9 mouse cellular contexts compared by ENCODE assay signal in the genomic region with DNA sequence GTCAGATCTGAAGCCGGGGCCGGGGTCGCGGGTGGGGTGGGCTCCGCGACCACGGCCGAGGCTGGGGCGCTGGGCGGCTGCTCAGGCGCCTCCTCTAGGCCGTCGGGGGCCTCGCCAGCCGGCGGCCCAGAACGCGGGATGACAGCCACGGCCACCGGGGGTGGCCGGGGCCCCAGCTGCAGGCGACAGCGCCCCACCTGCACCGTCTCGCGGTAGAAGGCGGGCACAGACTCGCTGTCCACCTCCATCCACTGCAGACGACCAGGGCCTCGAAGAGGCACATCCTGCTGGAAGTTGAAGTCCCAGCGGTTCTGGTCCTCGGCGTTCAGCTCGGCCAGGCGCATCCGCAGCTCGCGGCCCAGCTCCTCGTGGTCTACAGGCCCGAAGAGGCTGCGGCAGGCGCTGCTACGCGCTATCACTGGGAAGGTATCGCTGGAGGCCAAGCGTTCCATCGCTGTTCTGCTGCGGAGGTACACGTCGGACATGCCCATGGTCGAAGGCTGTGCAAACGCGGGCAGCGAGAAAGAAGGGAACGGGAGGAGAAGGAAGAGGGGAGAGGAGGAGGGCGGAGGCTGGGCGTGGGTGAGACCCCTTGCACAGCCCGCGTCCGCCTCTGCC. TPM values are rescaled to one million over a fixed set of nuclear protein-coding genes. Genes with fewer than 3 reads are reported as not detected.
DNase-seq lines count a peak whose midpoint lies in the region; ATAC-seq and TF ChIP-seq lines count a peak whose summit lies in the region.
"Had no signal": no experiment of that assay in that cellular context is flagged by ENCODE, and none has a peak within 500 bp of the region (broad histone marks: within the 10 kb centered on the region; RNA-seq: fewer than 3 reads in every experiment).

No protein-coding gene starts in this region.

- no peaks in the 10 kb centered on the region for H3K36me3 ChIP-seq in heart, embryonic 11.5 days (ENCODE audit: control insufficient read depth, insufficient read depth, low read length)
- no peaks in the 10 kb centered on the region for H3K36me3 ChIP-seq in liver, postnatal 0 days (replicated peaks; ENCODE audit: insufficient read depth, low read length)

- peak overlapping the region; percentile 60 for H3K4me3 ChIP-seq in heart, embryonic 11.5 days (ENCODE audit: low read depth, low read length)
- H3K4me3 ChIP-seq in bone marrow, adult 2 months (replicated peaks; ENCODE audit: control insufficient read depth, low read depth, low read length), result peak overlapping the region; percentile 66
- peak overlapping the region; percentile 49 for H3K4me3 ChIP-seq in liver, postnatal 0 days (ENCODE audit: low read depth, low read length)
- H3K4me3 ChIP-seq in cerebellum, adult 2 months (replicated peaks; ENCODE audit: insufficient read depth, low read depth, low read length), result no peak overlapping the region

- peak overlapping the region; percentile 80 for H3K9ac ChIP-seq in heart, embryonic 11.5 days (ENCODE audit: low read depth, low read length)
- peak overlapping the region; percentile 57 for H3K9ac ChIP-seq in liver, postnatal 0 days (replicated peaks)

- no peak for ATAC-seq in heart, embryonic 11.5 days (replicated peaks; ENCODE audit: insufficient number of reproducible peaks, low FRiP score, low TSS enrichment)
- ATAC-seq in liver, postnatal 0 days, result no peak

- no peak for TF ChIP-seq CTCF in bone marrow, adult 2 months (IDR thresholded peaks at IDR 0.05; ENCODE audit: control insufficient read depth, insufficient read depth, low read length)
- no peak for TF ChIP-seq CTCF in liver, postnatal 0 days (IDR thresholded peaks at IDR 0.05; ENCODE audit: low read depth)
- TF ChIP-seq CTCF in cerebellum, adult 2 months (IDR thresholded peaks at IDR 0.05; ENCODE audit: borderline replicate concordance, insufficient read depth, low read depth, low read length), result no peak

- peaks cover 12% of the 10 kb centered on the region for H3K27me3 ChIP-seq in heart, embryonic 11.5 days (ENCODE audit: control insufficient read depth, insufficient read depth, low read length)
- peaks cover 22% of the 10 kb centered on the region for H3K27me3 ChIP-seq in liver, postnatal 0 days (ENCODE audit: insufficient read depth, low read length)
- peaks cover 10% of the 10 kb centered on the region; the same call in 1 of the 2 replicates for H3K27me3 ChIP-seq in cerebellum, adult 2 months (ENCODE audit: control insufficient read depth, insufficient read depth, low read length)

- H3K4me2 ChIP-seq in heart, embryonic 11.5 days, result peak overlapping the region; percentile 58
- H3K4me2 ChIP-seq in liver, postnatal 0 days (ENCODE audit: low read depth, low read length), result peak overlapping the region; percentile 72

- H3K27ac ChIP-seq in heart, embryonic 11.5 days (ENCODE audit: low read depth, low read length), result peak overlapping the region; percentile 83
- H3K27ac ChIP-seq in bone marrow, adult 2 months (ENCODE audit: control insufficient read depth, insufficient read depth, low read depth, low read length, poor library complexity), result no peak overlapping the region; the same call in 1 of the 2 replicates
- no peak overlapping the region; the same call in 1 of the 2 replicates for H3K27ac ChIP-seq in liver, postnatal 0 days (ENCODE audit: low read depth)
- H3K27ac ChIP-seq in cerebellum, adult 2 months (ENCODE audit: insufficient read depth, low read length), result no peak overlapping the region

- no peak for TF ChIP-seq POLR2A in bone marrow, adult 2 months (IDR thresholded peaks at IDR 0.05; ENCODE audit: borderline replicate concordance, control insufficient read depth, low read depth, low read length)
- no peak for TF ChIP-seq POLR2A in cerebellum, adult 2 months (IDR thresholded peaks at IDR 0.05; ENCODE audit: borderline replicate concordance, insufficient read depth, low read length)

- 26% methylated on average over 58 of the region's 60 CpGs for WGBS in heart, embryonic 11.5 days (ENCODE audit: insufficient replicate concordance)
- 36% methylated on average over 60 of the region's 60 CpGs for WGBS in bone marrow, adult 2 months
- 33% methylated on average over 60 of the region's 60 CpGs for WGBS in liver, postnatal 0 days (ENCODE audit: insufficient replicate concordance)
- 45% methylated on average over 60 of the region's 60 CpGs for WGBS in cerebellum, adult 2 months

- no peak for TF ChIP-seq EP300 in liver, postnatal 0 days (IDR thresholded peaks at IDR 0.05; ENCODE audit: low read depth)

- peaks cover 7% of the 10 kb centered on the region for H3K9me3 ChIP-seq in heart, embryonic 11.5 days (replicated peaks; ENCODE audit: control insufficient read depth, low read length)
- H3K9me3 ChIP-seq in liver, postnatal 0 days (ENCODE audit: low read length), result peaks cover 20% of the 10 kb centered on the region

- H3K4me1 ChIP-seq in heart, embryonic 11.5 days (ENCODE audit: control insufficient read depth, insufficient read depth, low read length), result peaks cover 16% of the 10 kb centered on the region
- peaks cover 2% of the 10 kb centered on the region for H3K4me1 ChIP-seq in bone marrow, adult 2 months (ENCODE audit: control insufficient read depth, insufficient read depth, low read length)
- H3K4me1 ChIP-seq in liver, postnatal 0 days (ENCODE audit: insufficient read depth), result peaks cover 25% of the 10 kb centered on the region
- no peaks in the 10 kb centered on the region for H3K4me1 ChIP-seq in cerebellum, adult 2 months (ENCODE audit: control insufficient read depth, insufficient read depth, low read length)

- intact Hi-C loops in heart, postnatal 14 days (cut with DNase I), result loop anchor here (5.0 kb wide), 2 partner anchors 168 to 248 kb away; no protein-coding TSS in a partner anchor

- DNase-seq in heart, adult 18-20 months, result no peak
- DNase-seq in heart, postnatal 14 days, result peak; percentile 23 to 31
- no peak for DNase-seq in liver, postnatal 0 days
- no peak for DNase-seq in right cerebral cortex, adult 18-20 months
- DNase-seq in cerebellum, adult 2 months, result no peak
- DNase-seq in layer of hippocampus, postnatal 14 days (ENCODE audit: low spot score in 2 of 2), result no peak

RNA-seq across cellular contexts. Expression of a gene that starts 0.5 kb away (rescaled TPM):
- polyA plus RNA-seq in heart, embryonic 11.5 days (2014; fragmentation: Nextera tagmentation; extraction: Ambion mirVana), result 1,643 and 1,679 TPM in 2 replicates
- total RNA-seq in heart, adult 18-20 months (2021), result 10 to 100 TPM; 22.9 to 30.2 TPM
- polyA plus RNA-seq in bone marrow, adult 2 months (2011; ENCODE audit: insufficient read depth, insufficient read length, low replicate concordance, missing spikeins), result 4.3 and 8.0 TPM in 2 replicates
- 10 to 100 TPM; 37.3 to 52.0 TPM for total RNA-seq in heart, postnatal 14 days (2021)
- polyA plus RNA-seq in liver, postnatal 0 days (2015; fragmentation: Nextera tagmentation; extraction: Ambion mirVana), result 36.4 and 52.4 TPM in 2 replicates
- polyA plus RNA-seq in cerebellum, adult 2 months (2012; rRNA removed), result 8.2 and 12.4 TPM in 2 replicates
- total RNA-seq in layer of hippocampus, postnatal 14 days (2021), result 10 to 100 TPM in 1 of 2 experiments, 1 to 10 TPM in 1; 9.7 to 14.5 TPM
- total RNA-seq: CH12.LX had no signal

RNA-seq across cellular contexts. Expression of a gene that starts 13.2 kb away (rescaled TPM):
- polyA plus RNA-seq in heart, embryonic 11.5 days (2014; fragmentation: Nextera tagmentation; extraction: Ambion mirVana), result 0.52 and 0.87 TPM in 2 replicates
- total RNA-seq in heart, adult 18-20 months (2021), result under 1 TPM; 0.50 to 0.87 TPM
- polyA plus RNA-seq in bone marrow, adult 2 months (2011; ENCODE audit: insufficient read depth, insufficient read length, low replicate concordance, missing spikeins), result 3.3 TPM in 1 of 2 replicates, not detected in the other
- under 1 TPM; 0.15 to 0.69 TPM for total RNA-seq in heart, postnatal 14 days (2021)
- polyA plus RNA-seq in liver, postnatal 0 days (2015; fragmentation: Nextera tagmentation; extraction: Ambion mirVana), result 18.6 and 20.4 TPM in 2 replicates
- 0.87 and 0.90 TPM in 2 replicates for polyA plus RNA-seq in cerebellum, adult 2 months (2012; rRNA removed)
- total RNA-seq in layer of hippocampus, postnatal 14 days (2021), result under 1 TPM; 0.21 to 0.36 TPM

RNA-seq across cellular contexts. Expression of a gene that starts 42.6 kb away (rescaled TPM):
- 1.3 and 2.6 TPM in 2 replicates for polyA plus RNA-seq in heart, embryonic 11.5 days (2014; fragmentation: Nextera tagmentation; extraction: Ambion mirVana)
- total RNA-seq in heart, adult 18-20 months (2021), result not detected
- 9.1 TPM in 1 of 2 replicates, not detected in the other for polyA plus RNA-seq in bone marrow, adult 2 months (2011; ENCODE audit: insufficient read depth, insufficient read length, low replicate concordance, missing spikeins)
- total RNA-seq in heart, postnatal 14 days (2021), result not detected
- 10.5 and 10.8 TPM in 2 replicates for polyA plus RNA-seq in liver, postnatal 0 days (2015; fragmentation: Nextera tagmentation; extraction: Ambion mirVana)
- not detected in 2 replicates for polyA plus RNA-seq in cerebellum, adult 2 months (2012; rRNA removed)
- not detected for total RNA-seq in layer of hippocampus, postnatal 14 days (2021)
- total RNA-seq: CH12.LX had no signal

Comparison
In these comparisons a context has a peak if more than half of its experiments do, and no peak if none do; other contexts are left out.
1. DNase-seq: peak in heart, postnatal 14 days (2 of 2); none in heart, adult 18-20 months (0 of 2), liver, postnatal 0 days (single experiment), right cerebral cortex, adult 18-20 months (single experiment), cerebellum, adult 2 months (0 of 2) and layer of hippocampus, postnatal 14 days (0 of 2).
2. RNA of a gene that starts 0.5 kb away (polyA plus RNA-seq): 1,643 to 1,679 TPM in heart, embryonic 11.5 days; 36.4 to 52.4 TPM in liver, postnatal 0 days, 8.2 to 12.4 TPM in cerebellum, adult 2 months and 4.3 to 8.0 TPM in bone marrow, adult 2 months; every median in the first group is over 10 times any median in the second.